Mouse (Mus musculus): Measurements from ENCODE around the gene Sesn1.

DNA sequence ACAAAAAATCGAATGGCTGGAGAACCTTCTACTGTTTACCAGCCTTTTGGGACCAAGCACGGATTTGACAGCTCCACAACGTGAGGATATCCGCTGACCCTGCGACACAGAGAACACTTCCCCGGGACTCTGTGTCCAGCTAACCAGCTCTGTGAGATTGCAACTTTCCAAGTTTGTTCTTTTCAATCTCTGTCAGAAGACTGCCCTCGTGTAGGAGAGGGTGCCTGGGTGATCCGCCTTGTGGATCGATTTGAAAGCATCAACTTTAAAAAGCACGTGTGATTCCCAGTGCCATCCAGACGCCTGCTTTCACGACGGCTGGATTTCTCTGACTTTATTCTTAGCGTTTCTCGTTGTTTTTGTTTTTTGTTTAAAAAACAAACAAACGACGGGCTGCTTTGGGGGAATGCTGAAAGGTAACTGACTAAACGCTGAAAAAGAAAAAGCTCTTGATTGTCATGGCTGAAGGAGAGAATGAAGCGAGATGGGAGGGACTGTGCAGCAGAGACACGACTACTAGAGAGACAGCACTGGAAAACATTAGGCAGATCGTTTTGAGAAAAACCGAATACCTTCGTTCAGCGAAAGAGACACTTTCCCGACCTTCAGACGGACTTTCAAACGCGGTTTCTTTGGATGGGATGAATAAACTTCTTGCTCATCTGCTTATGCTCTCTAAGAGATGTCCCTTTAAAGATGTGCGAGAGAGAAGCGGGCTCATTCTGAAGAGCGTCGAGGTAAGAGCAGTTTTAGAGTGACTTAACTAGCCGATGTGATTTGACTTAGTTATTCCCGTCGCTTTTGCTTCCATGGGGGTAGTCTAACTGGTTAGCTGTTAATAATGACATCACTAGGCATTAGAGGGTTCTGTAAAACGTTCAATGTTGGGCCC lies 1.1 kb downstream of the Sesn1 start:
- TF ChIP-seq EP300 (IDR thresholded peaks at IDR 0.05; ENCODE audit: insufficient read depth, low read depth, low read length) (no peak), POLR2A (IDR thresholded peaks at IDR 0.05; ENCODE audit: insufficient read depth, low read length) (no peak), CTCF (IDR thresholded peaks at IDR 0.05; ENCODE audit: low read depth, low read length) (no peak)
